Mouse (Mus musculus) cerebellum, adult 2 months (tissue): ENCODE results near the gene Rnaseh1. TPM values are rescaled to one million over a fixed set of nuclear protein-coding genes. Genes with fewer than 3 reads are reported as not detected.

Source experiments
- DNase-seq, 2 experiments: peaks; one replicate each; pipeline ENCODE4 v3.0.0; 2021
- H3K27ac ChIP-seq: fragments of 200-500 bp; 2 replicates; pipeline ENCODE4 v1.5.1; 2012; ENCODE audit warnings: low read length, control low read depth, inconsistent platforms; ENCODE audit not compliant: insufficient read depth
- H3K27me3 ChIP-seq: fragments of 200-500 bp; 2 replicates; pipeline ENCODE4 v1.6.1; 2012; ENCODE audit warnings: inconsistent platforms, mild to moderate bottlenecking, low read length, moderate library complexity; ENCODE audit not compliant: control insufficient read depth, insufficient read depth
- H3K4me1 ChIP-seq: fragments of 200-500 bp; 2 replicates; pipeline ENCODE4 v1.6.1; 2011; ENCODE audit warnings: low read length; ENCODE audit not compliant: control insufficient read depth, insufficient read depth
- H3K4me3 ChIP-seq: fragments of 200-500 bp; replicated peaks from 2 replicates; pipeline ENCODE3; 2011; ENCODE audit warnings: mild to moderate bottlenecking, low read depth, low read length, control low read depth; ENCODE audit not compliant: insufficient read depth
- CTCF ChIP-seq: fragments of 200-500 bp; IDR thresholded peaks from 2 replicates; pipeline ENCODE4 v1.5.1; 2011; ENCODE audit warnings: low read depth, mild to moderate bottlenecking, control low read depth, low read length, moderate library complexity, borderline replicate concordance; ENCODE audit not compliant: insufficient read depth
- POLR2A ChIP-seq: fragments of 200-500 bp; IDR thresholded peaks from 2 replicates; pipeline ENCODE4 v1.6.1; 2011; ENCODE audit warnings: low read length, control low read depth, borderline replicate concordance; ENCODE audit not compliant: insufficient read depth
- WGBS: fragments of 180-500 bp; shearing (Covaris S2); methylation state at CpG from one replicate; pipeline ENCODE4 v1.1.7; 2018; 5-methylcytosine and 5-hydroxymethylcytosine counted together
- polyA plus RNA-seq: library from polyadenylated mRNA; depleted of rRNA; stranded (reverse); fragments of >200 nt; gene quantifications from 2 replicates; pipeline ENCODE4 v1.2.3, GENCODE M21; 2012; rRNA removed

Gene Rnaseh1
- polyA plus RNA-seq, 1 experiment = 17.5 TPM

DNA sequence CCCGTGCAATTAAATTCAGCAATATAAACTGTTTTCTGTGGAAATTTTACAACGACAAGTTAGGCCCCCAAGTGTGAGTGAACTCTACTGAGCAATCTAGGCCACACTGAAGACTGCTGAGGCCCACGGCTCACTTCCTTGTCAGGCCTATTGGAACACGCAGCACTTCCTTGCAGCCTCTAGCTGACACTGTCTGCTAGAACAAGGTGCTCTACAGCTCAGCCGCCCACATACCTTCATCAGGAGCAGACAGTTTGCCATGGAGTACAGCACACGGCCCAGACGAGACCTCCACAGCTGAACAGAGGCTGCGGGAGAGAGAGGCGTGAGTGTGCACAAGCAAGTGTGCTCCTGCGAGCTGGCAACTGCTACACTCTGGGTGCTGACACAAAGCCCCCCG lies 51.9 kb downstream of the Rnaseh1 start:
- H3K27me3 ChIP-seq = no peaks in the 10 kb centered on the region
- no peak for DNase-seq
- no peak overlapping the region for H3K27ac ChIP-seq
- no peak for TF ChIP-seq CTCF
- no peak for TF ChIP-seq POLR2A
- H3K4me3 ChIP-seq = no peak overlapping the region
- H3K4me1 ChIP-seq = peaks cover 20% of the 10 kb centered on the region
- WGBS = 70% methylated on average over 11 of the region's 11 CpGs

GRCm38 (mm10) chr12:28704381-28704780 lies 55.0 kb downstream of the Rnaseh1 start:
- TF ChIP-seq POLR2A = no peak
- peak; percentile 21; the same call in 1 of the 2 replicates for TF ChIP-seq CTCF
- Histone ChIP-seq H3K27me3 (no peaks in the 10 kb centered on the region), H3K27ac (no peak overlapping the region), H3K4me3 (no peak overlapping the region), H3K4me1 (peaks cover 20% of the 10 kb centered on the region)
- WGBS = 42% methylated on average over 12 of the region's 12 CpGs
- DNase-seq = no peak

DNA sequence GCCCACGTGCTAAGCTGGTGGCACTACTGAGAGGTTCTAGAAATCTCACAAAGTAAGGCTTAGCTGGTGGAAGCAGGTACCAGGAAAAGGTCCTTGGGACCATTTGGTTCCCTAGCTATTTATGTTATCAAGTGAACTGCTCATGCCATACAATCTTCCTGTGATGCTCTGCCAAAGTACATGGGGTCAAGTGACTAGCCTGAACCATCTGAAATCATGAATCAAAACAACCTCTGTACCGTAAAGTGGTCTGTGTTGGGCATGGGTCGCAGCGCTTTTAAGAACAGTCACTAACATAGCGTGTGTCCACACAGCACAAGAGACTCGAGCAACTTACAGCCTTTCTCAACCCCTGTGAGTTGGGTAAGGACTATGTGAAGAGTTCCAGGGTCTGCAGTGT lies 55.8 kb downstream of the Rnaseh1 start:
- Histone ChIP-seq H3K27me3 (no peaks in the 10 kb centered on the region), H3K27ac (no peak overlapping the region), H3K4me3 (no peak overlapping the region), H3K4me1 (peaks cover 16% of the 10 kb centered on the region)
- WGBS = 90% methylated on average over 6 of the region's 6 CpGs
- TF ChIP-seq POLR2A (no peak), CTCF (no peak)
- no peak for DNase-seq

- peaks cover 5% of the 10 kb centered on the region; the same call in 1 of the 2 replicates for H3K4me1 ChIP-seq
- H3K4me3 ChIP-seq = no peak overlapping the region
- DNase-seq = no peak
- H3K27ac ChIP-seq = no peak overlapping the region
- no peaks in the 10 kb centered on the region for H3K27me3 ChIP-seq
- TF ChIP-seq CTCF (no peak), POLR2A (no peak)
- WGBS = 63% methylated on average over 4 of the region's 4 CpGs
Measured at GRCm38 (mm10) chr12:28708154-28708553, 58.8 kb downstream of the Rnaseh1 start.

Other genes with a start within 250 kb of the Rnaseh1 start
- gene Dcdc2c, start 97.2 kb upstream of the Rnaseh1 start, polyA plus RNA-seq = not detected in 2 replicates
- gene Allc, start 67.1 kb upstream of the Rnaseh1 start, polyA plus RNA-seq = not detected in 2 replicates
- 0.79 and 1.0 TPM in 2 replicates for gene Colec11, start 26.2 kb upstream of the Rnaseh1 start, polyA plus RNA-seq
- gene Rps7, start 13.6 kb upstream of the Rnaseh1 start, polyA plus RNA-seq = 299 and 310 TPM in 2 replicates
- gene Adi1, start 25.6 kb downstream of the Rnaseh1 start, polyA plus RNA-seq = 60.5 and 67.3 TPM in 2 replicates
- 49.4 and 50.8 TPM in 2 replicates for gene Trappc12, start 100.9 kb downstream of the Rnaseh1 start, polyA plus RNA-seq
- 40.6 and 42.2 TPM in 2 replicates for gene Eipr1, start 102.2 kb downstream of the Rnaseh1 start, polyA plus RNA-seq